Mouse (Mus musculus) liver, embryonic 12.5 days (tissue): ENCODE data around the gene Cyp2s1. TPM values are rescaled to one million over a fixed set of nuclear protein-coding genes. Genes with fewer than 3 reads are reported as not detected.

Experiments used
- ATAC-seq: fragments of 200-750 bp; cut with Nextera tagmentation; 2 replicates; pipeline ENCODE4 v1.8.0; 2017; ENCODE audit warnings: moderate number of reproducible peaks, mild to moderate bottlenecking, moderate library complexity
- H3K27ac ChIP-seq: fragments of 300-500 bp; sonication (generic); 2 replicates; pipeline ENCODE4 v1.5.1; 2016; ENCODE audit warnings: mild to moderate bottlenecking
- H3K27me3 ChIP-seq: fragments of 300-500 bp; sonication (generic); replicated peaks from 2 replicates; pipeline ENCODE4 v1.6.1; 2016; ENCODE audit warnings: mild to moderate bottlenecking, moderate library complexity
- H3K36me3 ChIP-seq: fragments of 300-500 bp; sonication (generic); 2 replicates; pipeline ENCODE4 v1.6.1; 2016; ENCODE audit warnings: mild to moderate bottlenecking, moderate library complexity
- H3K4me1 ChIP-seq: fragments of 300-500 bp; sonication (generic); 2 replicates; pipeline ENCODE4 v1.6.1; 2016
- H3K4me2 ChIP-seq: fragments of 300-500 bp; sonication (generic); 2 replicates; pipeline ENCODE4 v1.6.1; 2016; ENCODE audit warnings: mild to moderate bottlenecking, moderate library complexity
- H3K4me3 ChIP-seq: fragments of 300-500 bp; sonication (generic); 2 replicates; pipeline ENCODE4 v1.5.1; 2016; ENCODE audit warnings: mild to moderate bottlenecking, moderate library complexity
- H3K9ac ChIP-seq: fragments of 300-500 bp; sonication (generic); 2 replicates; pipeline ENCODE4 v1.6.1; 2016; ENCODE audit warnings: mild to moderate bottlenecking, moderate library complexity
- H3K9me3 ChIP-seq: fragments of 300-500 bp; sonication (generic); replicated peaks from 2 replicates; pipeline ENCODE4 v1.6.1; 2016; ENCODE audit warnings: mild to moderate bottlenecking, moderate library complexity
- WGBS: fragments of 180-500 bp; shearing (Covaris S2); methylation state at CpG from one replicate; pipeline ENCODE4 v1.1.7; 2016; ENCODE audit not compliant: insufficient replicate concordance; 5-methylcytosine and 5-hydroxymethylcytosine counted together
- polyA plus RNA-seq: library from polyadenylated mRNA; unstranded; fragments of >200 nt; fragmentation: Nextera tagmentation; extraction: Ambion mirVana; gene quantifications from 2 replicates; pipeline ENCODE4 v1.2.1, GENCODE M21; 2016

Gene Cyp2s1
- polyA plus RNA-seq, 1 experiment from 2014 or later = 0.81 TPM

- 57% methylated on average over 4 of the region's 4 CpGs for WGBS
- Histone ChIP-seq H3K36me3 (no peaks in the 10 kb centered on the region), H3K9me3 (no peaks in the 10 kb centered on the region), H3K27ac (no peak overlapping the region), H3K4me2 (no peak overlapping the region), H3K9ac (no peak overlapping the region), H3K27me3 (no peaks in the 10 kb centered on the region), H3K4me1 (no peaks in the 10 kb centered on the region), H3K4me3 (no peak overlapping the region)
- ATAC-seq = no peak
Observed at GRCm38 (mm10) chr7:25840908-25841307, 24.2 kb upstream of the Cyp2s1 start.

- no peaks in the 10 kb centered on the region; the same call in 1 of the 2 replicates for H3K4me1 ChIP-seq
- no peak overlapping the region for H3K9ac ChIP-seq
- no peak overlapping the region for H3K4me3 ChIP-seq
- no peaks in the 10 kb centered on the region for H3K9me3 ChIP-seq
- H3K36me3 ChIP-seq = no peaks in the 10 kb centered on the region
- WGBS = 67% methylated on average over 10 of the region's 10 CpGs
- no peak overlapping the region for H3K4me2 ChIP-seq
- ATAC-seq = no peak
- H3K27me3 ChIP-seq = no peaks in the 10 kb centered on the region; the same call in 1 of the 2 replicates
- H3K27ac ChIP-seq = no peak overlapping the region
Observed at GRCm38 (mm10) chr7:25835188-25835891, 18.6 kb upstream of the Cyp2s1 start.

- Histone ChIP-seq H3K9me3 (no peaks in the 10 kb centered on the region), H3K27ac (no peak overlapping the region), H3K27me3 (no peaks in the 10 kb centered on the region; the same call in 1 of the 2 replicates), H3K4me3 (no peak overlapping the region), H3K36me3 (no peaks in the 10 kb centered on the region), H3K4me1 (peaks cover 6% of the 10 kb centered on the region; the same call in 1 of the 2 replicates), H3K9ac (no peak overlapping the region), H3K4me2 (no peak overlapping the region)
- no peak for ATAC-seq
- 69% methylated on average over 10 of the region's 10 CpGs for WGBS
Observed at GRCm38 (mm10) chr7:25831557-25832530, 15.1 kb upstream of the Cyp2s1 start.

GRCm38 (mm10) chr7:25830251-25830650 is 13.5 kb upstream of the Cyp2s1 start:
- peaks cover 6% of the 10 kb centered on the region; the same call in 1 of the 2 replicates for H3K4me1 ChIP-seq
- H3K9ac ChIP-seq = no peak overlapping the region
- 39% methylated on average over 2 of the region's 2 CpGs for WGBS
- H3K4me3 ChIP-seq = no peak overlapping the region
- H3K36me3 ChIP-seq = no peaks in the 10 kb centered on the region
- H3K27me3 ChIP-seq = no peaks in the 10 kb centered on the region; the same call in 1 of the 2 replicates
- H3K4me2 ChIP-seq = no peak overlapping the region
- ATAC-seq = no peak
- no peaks in the 10 kb centered on the region for H3K9me3 ChIP-seq
- no peak overlapping the region for H3K27ac ChIP-seq

GRCm38 (mm10) chr7:25827199-25827598 is 10.5 kb upstream of the Cyp2s1 start:
- no peak overlapping the region for H3K9ac ChIP-seq
- no peaks in the 10 kb centered on the region for H3K36me3 ChIP-seq
- H3K27me3 ChIP-seq = no peaks in the 10 kb centered on the region; the same call in 1 of the 2 replicates
- H3K4me1 ChIP-seq = peaks cover 6% of the 10 kb centered on the region; the same call in 1 of the 2 replicates
- WGBS = 17% methylated on average over 3 of the region's 3 CpGs
- H3K27ac ChIP-seq = no peak overlapping the region
- no peak for ATAC-seq
- H3K4me2 ChIP-seq = no peak overlapping the region
- no peaks in the 10 kb centered on the region for H3K9me3 ChIP-seq
- no peak overlapping the region for H3K4me3 ChIP-seq

- no peak overlapping the region for H3K4me3 ChIP-seq
- no peak overlapping the region for H3K9ac ChIP-seq
- no peak overlapping the region for H3K27ac ChIP-seq
- no peak overlapping the region for H3K4me2 ChIP-seq
- H3K36me3 ChIP-seq = no peaks in the 10 kb centered on the region
- H3K27me3 ChIP-seq = no peaks in the 10 kb centered on the region; the same call in 1 of the 2 replicates
- WGBS = 48% methylated on average over 6 of the region's 6 CpGs
- ATAC-seq = no peak
- no peaks in the 10 kb centered on the region for H3K9me3 ChIP-seq
- H3K4me1 ChIP-seq = peaks cover 6% of the 10 kb centered on the region; the same call in 1 of the 2 replicates
Observed at GRCm38 (mm10) chr7:25826029-25826428, 9.3 kb upstream of the Cyp2s1 start.

GRCm38 (mm10) chr7:25825043-25825442 is 8.3 kb upstream of the Cyp2s1 start:
- ATAC-seq = no peak
- no peak overlapping the region for H3K4me3 ChIP-seq
- H3K4me2 ChIP-seq = no peak overlapping the region
- no peak overlapping the region for H3K9ac ChIP-seq
- 45% methylated on average over 9 of the region's 9 CpGs for WGBS
- H3K9me3 ChIP-seq = no peaks in the 10 kb centered on the region
- H3K27ac ChIP-seq = no peak overlapping the region
- peaks cover 6% of the 10 kb centered on the region; the same call in 1 of the 2 replicates for H3K4me1 ChIP-seq
- H3K27me3 ChIP-seq = no peaks in the 10 kb centered on the region
- no peaks in the 10 kb centered on the region for H3K36me3 ChIP-seq

GRCm38 (mm10) chr7:25815571-25815970 is 1.1 kb downstream of the Cyp2s1 start:
- peaks cover 40% of the 10 kb centered on the region for H3K27me3 ChIP-seq
- H3K4me3 ChIP-seq = no peak overlapping the region
- H3K4me2 ChIP-seq = peak overlapping the region; percentile 71
- H3K36me3 ChIP-seq = no peaks in the 10 kb centered on the region
- ATAC-seq = no peak
- no peak overlapping the region for H3K27ac ChIP-seq
- H3K4me1 ChIP-seq = peaks cover 15% of the 10 kb centered on the region
- 11% methylated on average over 7 of the region's 7 CpGs for whole genome bisulfite sequencing
- no peak overlapping the region for H3K9ac ChIP-seq
- no peaks in the 10 kb centered on the region for H3K9me3 ChIP-seq

GRCm38 (mm10) chr7:25814711-25815110 is 2.0 kb downstream of the Cyp2s1 start:
- peaks cover 37% of the 10 kb centered on the region for H3K27me3 ChIP-seq
- ATAC-seq = no peak
- no peak overlapping the region for H3K4me2 ChIP-seq
- WGBS = 62% methylated on average over 9 of the region's 9 CpGs
- H3K9me3 ChIP-seq = no peaks in the 10 kb centered on the region
- H3K4me1 ChIP-seq = peaks cover 15% of the 10 kb centered on the region
- no peak overlapping the region for H3K9ac ChIP-seq
- H3K4me3 ChIP-seq = no peak overlapping the region
- no peaks in the 10 kb centered on the region for H3K36me3 ChIP-seq
- H3K27ac ChIP-seq = no peak overlapping the region

GRCm38 (mm10) chr7:25812195-25812594 is 4.5 kb downstream of the Cyp2s1 start:
- H3K4me1 ChIP-seq = peaks cover 15% of the 10 kb centered on the region
- H3K4me3 ChIP-seq = no peak overlapping the region
- no peak for ATAC-seq
- no peaks in the 10 kb centered on the region for H3K9me3 ChIP-seq
- WGBS = 65% methylated on average over 1 of the region's 1 CpGs
- no peak overlapping the region for H3K4me2 ChIP-seq
- no peak overlapping the region for H3K27ac ChIP-seq
- peaks cover 37% of the 10 kb centered on the region for H3K27me3 ChIP-seq
- no peak overlapping the region for H3K9ac ChIP-seq
- H3K36me3 ChIP-seq = no peaks in the 10 kb centered on the region

- H3K9me3 ChIP-seq = no peaks in the 10 kb centered on the region
- no peak overlapping the region for H3K4me2 ChIP-seq
- H3K9ac ChIP-seq = no peak overlapping the region
- ATAC-seq = no peak
- 61% methylated on average over 2 of the region's 2 CpGs for WGBS
- H3K4me3 ChIP-seq = no peak overlapping the region
- H3K4me1 ChIP-seq = peaks cover 12% of the 10 kb centered on the region
- peaks cover 34% of the 10 kb centered on the region for H3K27me3 ChIP-seq
- H3K27ac ChIP-seq = no peak overlapping the region
- no peaks in the 10 kb centered on the region for H3K36me3 ChIP-seq
Observed at GRCm38 (mm10) chr7:25811716-25812115, 5.0 kb downstream of the Cyp2s1 start.
